Mouse (Mus musculus): ENCODE results near the gene Pias3.

- TF ChIP-seq MAFK (IDR thresholded peaks at IDR 0.05; ENCODE audit: insufficient read depth, low read depth, low read length) (no peak), CHD2 (IDR thresholded peaks at IDR 0.05; ENCODE audit: low read depth, low read length) (no peak), HCFC1 (IDR thresholded peaks at IDR 0.05; ENCODE audit: borderline replicate concordance, insufficient read depth, low read length) (no peak)
These were observed 41.8 kb downstream of the Pias3 start for GRCm38 (mm10) chr3:96737995-96738394.
